ENCODE assay signal across 8 mouse cellular contexts in genomic region chr4:128993025-128993662, GRCm38 (mm10). TPM values are rescaled to one million over a fixed set of nuclear protein-coding genes. Genes with fewer than 3 reads are reported as not detected.
DNase-seq lines count a peak whose midpoint lies in the region; ATAC-seq lines count a peak whose summit lies in the region.

No protein-coding gene starts in this region.

- peak; percentile 96 to 99 for DNase-seq in adrenal gland, adult (ENCODE audit: inconsistent age in 2 of 2, low spot score in 1 of 2)
- peak; percentile 99 for DNase-seq in embryo, embryonic 10.5 days (ENCODE audit: low spot score)
- peak; percentile 89 for DNase-seq in gastrocnemius, postnatal 14 days
- DNase-seq in left cerebral cortex, postnatal 10 days (ENCODE audit: extremely low spot score in 1 of 2, low spot score in 2 of 2), result peak; percentile 93 to 96
- peak; percentile 93 for DNase-seq in right cerebral cortex, postnatal 25 days
- DNase-seq in urinary bladder, postnatal 4 days (ENCODE audit: low spot score in 2 of 2), result peak; percentile 92 to 93

- intact Hi-C loops in gastrocnemius, postnatal 14 days (cut with DNase I; ENCODE audit: low total_unique reads), result loop anchor here (10.0 kb wide), 1 partner anchor 652 kb away; the partner anchor contains the start of gene Txlna
- intact Hi-C loops in left cerebral cortex, postnatal 10 days (cut with DNase I), result no loop called here

- ATAC-seq in inflammation-experienced regulatory T-cells, adult 6 months, result peak; percentile 99
- ATAC-seq in megakaryocyte-erythroid progenitor cell, adult 5-6 weeks (replicated peaks; ENCODE audit: low FRiP score, low TSS enrichment, poor library complexity, severe bottlenecking), result peak; percentile 92

RNA-seq across cellular contexts. Expression of gene Ak2, which starts 1.4 kb away (rescaled TPM):
- total RNA-seq in gastrocnemius, postnatal 14 days (2021), result 10 to 100 TPM; 43.4 to 46.2 TPM
- 100 to 1,000 TPM in 1 of 3 experiments, 10 to 100 TPM in 2; 70.4 to 117 (median 80.5) TPM for polyA plus RNA-seq in inflammation-experienced regulatory T-cells, adult 6 months (2017; shearing (Covaris generic))
- total RNA-seq in left cerebral cortex, postnatal 10 days (2021), result 10 to 100 TPM; 30.5 to 30.7 TPM
- 192 and 206 TPM in 2 replicates for total RNA-seq in megakaryocyte-erythroid progenitor cell, adult 5-6 weeks (2014; fragmentation: Nextera tagmentation)
- total RNA-seq in megakaryocyte-erythroid progenitor cell, adult 5-6 weeks (2017), result 179 and 181 TPM in 2 replicates

RNA-seq across cellular contexts. Expression of gene Azin2, which starts 30.9 kb away (rescaled TPM):
- total RNA-seq in gastrocnemius, postnatal 14 days (2021), result 1 to 10 TPM; 1.8 to 2.6 TPM
- polyA plus RNA-seq in inflammation-experienced regulatory T-cells, adult 6 months (2017; shearing (Covaris generic)), result under 1 TPM in 1 of 3 experiments, not detected in 2; 0.19 TPM
- 10 to 100 TPM; 30.3 to 36.3 TPM for total RNA-seq in left cerebral cortex, postnatal 10 days (2021)
- total RNA-seq in megakaryocyte-erythroid progenitor cell, adult 5-6 weeks (2014; fragmentation: Nextera tagmentation), result not detected in 2 replicates
- total RNA-seq in megakaryocyte-erythroid progenitor cell, adult 5-6 weeks (2017), result not detected in 2 replicates

Comparison
In these comparisons a context has a peak if more than half of its experiments do, and no peak if none do; other contexts are left out.
1. Peak in every context shown above with its lines: DNase-seq and ATAC-seq.
2. RNA of gene Azin2, which starts 30.9 kb away (total RNA-seq): 30.3 to 36.3 TPM in left cerebral cortex, postnatal 10 days; 1.8 to 2.6 TPM in gastrocnemius, postnatal 14 days and not detected in megakaryocyte-erythroid progenitor cell, adult 5-6 weeks; every median in the first group is over 4 times any median in the second.